Mouse (Mus musculus) G1E (cell line): ENCODE measurements at regions not wholly inside any gene's neighbourhood (a gene's known extent, or its start where the extent isn't known, plus 50 kb on each side); places are given as distances from the start of the nearest gene placed in this dataset.

ENCODE experiments used
- CTCF ChIP-seq: IDR thresholded peaks from 2 replicates; pipeline ENCODE4 v1.5.1; 2012; ENCODE audit warnings: low read depth, low read length, inconsistent platforms, mixed read lengths
- GATA1 ChIP-seq: IDR thresholded peaks from 2 replicates; pipeline ENCODE4 v1.6.1; 2012; ENCODE audit warnings: borderline replicate concordance, low read length, inconsistent platforms, mixed read lengths

DNA sequence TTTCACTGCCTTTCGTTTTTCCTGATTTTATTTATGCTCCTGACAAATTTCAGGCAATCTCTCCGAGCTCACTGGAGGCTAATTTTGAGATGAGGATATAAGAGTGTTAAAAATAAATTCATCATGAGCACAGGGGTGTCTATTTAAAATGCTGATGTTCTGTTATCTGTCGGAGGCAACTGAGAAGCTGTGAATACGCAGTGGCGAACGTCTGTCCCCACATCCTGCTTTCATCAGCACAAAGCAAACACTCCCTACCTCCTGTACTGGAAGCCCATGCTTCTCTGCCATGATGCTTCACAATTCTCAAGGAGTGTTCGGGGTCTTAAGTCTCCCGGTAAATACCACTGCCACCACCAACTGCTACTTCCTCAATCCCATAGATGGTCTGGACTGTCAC, 526.9 kb downstream of the Pdcd6ip start:
- TF ChIP-seq GATA1 (no peak), CTCF (no peak)
